Mouse (Mus musculus) testis, adult 2 months (tissue): ENCODE results near the gene Tbkbp1. TPM values are rescaled to one million over a fixed set of nuclear protein-coding genes. Genes with fewer than 3 reads are reported as not detected.

Source experiments
- H3K27ac ChIP-seq: fragments of 200-500 bp; 2 replicates; pipeline ENCODE4 v1.5.1; 2012; ENCODE audit warnings: low read depth, low read length; ENCODE audit not compliant: control insufficient read depth, insufficient read depth
- H3K27me3 ChIP-seq: fragments of 200-500 bp; 2 replicates; pipeline ENCODE4 v1.6.1; 2012; ENCODE audit warnings: mild to moderate bottlenecking, low read length, moderate library complexity; ENCODE audit not compliant: control insufficient read depth, insufficient read depth
- H3K36me3 ChIP-seq: fragments of 200-500 bp; 2 replicates; pipeline ENCODE4 v1.6.1; 2012; ENCODE audit warnings: mild to moderate bottlenecking, low read length; ENCODE audit not compliant: control insufficient read depth, insufficient read depth
- H3K4me1 ChIP-seq: fragments of 200-500 bp; 2 replicates; pipeline ENCODE4 v1.6.1; 2012; ENCODE audit warnings: low read length; ENCODE audit not compliant: control insufficient read depth, insufficient read depth
- H3K4me3 ChIP-seq: fragments of 200-500 bp; 2 replicates; pipeline ENCODE4 v1.5.1; 2012; ENCODE audit warnings: low read depth, mild to moderate bottlenecking, low read length, moderate library complexity, mixed read lengths; ENCODE audit not compliant: control insufficient read depth
- CTCF ChIP-seq: fragments of 200-500 bp; IDR thresholded peaks from 2 replicates; pipeline ENCODE4 v1.5.1; 2012; ENCODE audit warnings: low read depth, mild to moderate bottlenecking, inconsistent platforms, low read length, moderate library complexity; ENCODE audit not compliant: control insufficient read depth, insufficient read depth, insufficient replicate concordance
- POLR2A ChIP-seq: fragments of 200-500 bp; IDR thresholded peaks from 2 replicates; pipeline ENCODE4 v1.6.1; 2012; ENCODE audit warnings: low read depth, mild to moderate bottlenecking, inconsistent platforms, low read length, moderate library complexity; ENCODE audit not compliant: control insufficient read depth
- polyA plus RNA-seq: library from polyadenylated mRNA; depleted of rRNA; stranded (reverse); fragments of >200 nt; gene quantifications from 2 replicates; pipeline ENCODE4 v1.2.3, GENCODE M21; 2012

Gene Tbkbp1
- polyA plus RNA-seq, 1 experiment, result 2.7 TPM

GRCm38 (mm10) chr11:97185704-97186614, 34.7 kb upstream of the Tbkbp1 start:
- Histone ChIP-seq H3K4me1 (peaks cover 6% of the 10 kb centered on the region), H3K4me3 (no peak overlapping the region), H3K36me3 (peaks cover 6% of the 10 kb centered on the region), H3K27me3 (no peaks in the 10 kb centered on the region), H3K27ac (no peak overlapping the region)
- no peak for TF ChIP-seq CTCF
- no peak for TF ChIP-seq POLR2A

DNA sequence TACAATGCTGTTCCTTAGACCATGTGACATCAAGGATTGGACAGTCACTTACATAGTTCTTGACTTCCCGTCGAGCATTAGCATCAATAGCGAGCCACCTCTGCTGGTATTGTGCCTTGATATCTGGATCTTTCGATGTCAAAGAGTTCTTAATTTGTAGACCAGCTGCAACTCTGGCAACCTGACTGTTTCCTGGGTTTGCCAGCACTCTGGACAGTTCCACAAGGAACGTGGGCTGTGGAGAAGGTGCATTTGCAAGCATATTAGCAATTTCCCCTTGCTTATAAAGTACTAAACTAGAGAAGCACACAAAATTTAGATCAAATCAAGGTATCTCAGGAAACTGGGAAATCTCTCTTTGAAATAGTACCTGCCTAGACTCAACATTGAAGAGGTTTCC, 33.6 kb upstream of the Tbkbp1 start:
- H3K27ac ChIP-seq, result no peak overlapping the region
- H3K4me3 ChIP-seq, result no peak overlapping the region
- no peaks in the 10 kb centered on the region for H3K27me3 ChIP-seq
- H3K36me3 ChIP-seq, result peaks cover 6% of the 10 kb centered on the region
- H3K4me1 ChIP-seq, result peaks cover 6% of the 10 kb centered on the region
- no peak for TF ChIP-seq POLR2A
- no peak for TF ChIP-seq CTCF

- Histone ChIP-seq H3K4me3 (no peak overlapping the region), H3K4me1 (peaks cover 3% of the 10 kb centered on the region), H3K27me3 (no peaks in the 10 kb centered on the region), H3K36me3 (peaks cover 9% of the 10 kb centered on the region), H3K27ac (no peak overlapping the region)
- TF ChIP-seq POLR2A (no peak), CTCF (no peak)
Measured at GRCm38 (mm10) chr11:97182446-97182845, 31.2 kb upstream of the Tbkbp1 start.

- Histone ChIP-seq H3K4me3 (no peak overlapping the region), H3K27me3 (no peaks in the 10 kb centered on the region), H3K4me1 (no peaks in the 10 kb centered on the region), H3K27ac (no peak overlapping the region), H3K36me3 (peaks cover 10% of the 10 kb centered on the region)
- TF ChIP-seq POLR2A, result no peak
- no peak for TF ChIP-seq CTCF
Measured at GRCm38 (mm10) chr11:97181061-97181460, 29.8 kb upstream of the Tbkbp1 start.

DNA sequence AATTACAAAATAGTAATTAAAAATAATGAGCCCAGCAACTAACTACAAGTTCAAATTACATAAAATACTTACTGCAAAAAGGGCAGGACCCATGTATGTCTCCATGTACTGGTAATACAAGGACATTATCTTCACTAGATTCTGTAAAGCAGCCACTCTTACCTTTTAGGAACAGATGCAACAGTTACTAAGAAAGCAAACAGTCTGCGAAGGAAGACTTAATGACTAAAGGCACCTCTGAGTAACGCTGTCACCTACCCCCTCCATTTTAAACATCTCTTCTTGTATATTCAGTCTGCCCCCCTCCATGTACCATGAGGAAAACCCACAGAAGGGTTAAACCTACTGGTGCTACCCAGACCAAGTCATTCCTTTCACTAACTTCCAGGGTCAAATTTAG, 26.9 kb upstream of the Tbkbp1 start:
- H3K27me3 ChIP-seq, result no peaks in the 10 kb centered on the region
- H3K27ac ChIP-seq, result no peak overlapping the region
- H3K36me3 ChIP-seq, result peaks cover 7% of the 10 kb centered on the region
- TF ChIP-seq CTCF (no peak), POLR2A (no peak)
- no peak overlapping the region for H3K4me3 ChIP-seq
- no peaks in the 10 kb centered on the region for H3K4me1 ChIP-seq

- Histone ChIP-seq H3K27ac (no peak overlapping the region), H3K36me3 (peaks cover 6% of the 10 kb centered on the region), H3K4me3 (no peak overlapping the region), H3K4me1 (no peaks in the 10 kb centered on the region), H3K27me3 (no peaks in the 10 kb centered on the region)
- no peak for TF ChIP-seq CTCF
- no peak for TF ChIP-seq POLR2A
Measured at GRCm38 (mm10) chr11:97176851-97177250, 25.6 kb upstream of the Tbkbp1 start.

GRCm38 (mm10) chr11:97175499-97175898, 24.2 kb upstream of the Tbkbp1 start:
- H3K4me1 ChIP-seq, result no peaks in the 10 kb centered on the region
- H3K27ac ChIP-seq, result no peak overlapping the region
- H3K27me3 ChIP-seq, result no peaks in the 10 kb centered on the region
- peaks cover 5% of the 10 kb centered on the region for H3K36me3 ChIP-seq
- H3K4me3 ChIP-seq, result no peak overlapping the region
- TF ChIP-seq POLR2A, result no peak
- TF ChIP-seq CTCF, result no peak
